Mouse (Mus musculus) limb, embryonic 10.5 days (tissue): ENCODE results near the gene Wdr25. TPM values are rescaled to one million over a fixed set of nuclear protein-coding genes. Genes with fewer than 3 reads are reported as not detected.

Experiments used
- DNase-seq: peaks from one replicate; pipeline ENCODE4 v3.0.0-alpha.2; 2017; ENCODE audit warnings: low spot score
- H3K27ac ChIP-seq: fragments of 300-500 bp; sonication (generic); 2 replicates; pipeline ENCODE4 v1.5.1; 2016; ENCODE audit warnings: mild to moderate bottlenecking
- H3K27me3 ChIP-seq: fragments of 300-500 bp; sonication (generic); 2 replicates; pipeline ENCODE4 v1.6.1; 2016; ENCODE audit warnings: low read depth, mild to moderate bottlenecking; ENCODE audit not compliant: poor library complexity, severe bottlenecking
- H3K36me3 ChIP-seq: fragments of 300-500 bp; sonication (generic); 2 replicates; pipeline ENCODE4 v1.6.1; 2016; ENCODE audit warnings: mild to moderate bottlenecking, moderate library complexity
- H3K4me1 ChIP-seq: fragments of 300-500 bp; sonication (generic); 2 replicates; pipeline ENCODE4 v1.6.1; 2016
- H3K4me3 ChIP-seq: fragments of 300-500 bp; sonication (generic); 2 replicates; pipeline ENCODE4 v1.5.1; 2016; ENCODE audit warnings: mild to moderate bottlenecking, moderate library complexity
- H3K9me3 ChIP-seq: fragments of 300-500 bp; sonication (generic); replicated peaks from 2 replicates; pipeline ENCODE4 v1.6.1; 2016; ENCODE audit warnings: mild to moderate bottlenecking
- WGBS: fragments of 180-500 bp; shearing (Covaris S2); methylation state at CpG from one replicate; pipeline ENCODE4 v1.1.7; 2016; 5-methylcytosine and 5-hydroxymethylcytosine counted together
- polyA plus RNA-seq: library from polyadenylated mRNA; unstranded; fragments of >200 nt; fragmentation: Nextera tagmentation; extraction: Ambion mirVana; gene quantifications from 2 replicates; pipeline ENCODE4 v1.2.1, GENCODE M21; 2016

Gene Wdr25
- polyA plus RNA-seq, 1 experiment from 2014 or later = 11.8 TPM

DNA sequence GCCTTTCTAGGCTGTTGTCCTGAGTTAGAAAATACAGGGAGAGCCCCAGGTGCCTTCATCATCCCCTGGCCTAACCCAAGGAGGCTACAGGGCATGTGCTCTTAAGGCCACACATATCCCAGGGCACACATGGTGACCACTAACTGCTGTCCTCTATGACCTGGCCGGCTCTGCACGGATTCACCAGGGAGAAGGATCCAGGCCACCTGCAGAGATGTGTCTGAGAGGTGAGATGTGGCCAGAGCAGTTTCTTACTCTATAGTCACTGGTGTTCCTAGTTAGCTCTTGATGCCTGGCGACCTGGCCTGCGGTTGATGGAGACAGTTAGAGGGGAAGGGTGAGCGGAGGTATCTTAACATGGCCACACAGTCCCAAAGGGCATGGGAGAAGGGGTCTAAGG is 129.5 kb downstream of the Wdr25 start:
- 77% methylated on average over 5 of the region's 5 CpGs for WGBS
- DNase-seq = no peak
- Histone ChIP-seq H3K27ac (no peak overlapping the region), H3K27me3 (no peaks in the 10 kb centered on the region), H3K4me3 (no peak overlapping the region), H3K36me3 (0 out of 2 replicates have a peak, but pooled peaks cover 8% of the 10 kb centered on the region), H3K9me3 (no peaks in the 10 kb centered on the region), H3K4me1 (peaks cover 26% of the 10 kb centered on the region)

GRCm38 (mm10) chr12:109023780-109024179 is 130.3 kb downstream of the Wdr25 start:
- no peak for DNase-seq
- Histone ChIP-seq H3K9me3 (no peaks in the 10 kb centered on the region), H3K27me3 (no peaks in the 10 kb centered on the region), H3K36me3 (0 out of 2 replicates have a peak, but pooled peaks cover 8% of the 10 kb centered on the region), H3K4me3 (no peak overlapping the region), H3K4me1 (peaks cover 21% of the 10 kb centered on the region), H3K27ac (no peak overlapping the region)
- WGBS = 63% methylated on average over 9 of the region's 9 CpGs

DNA sequence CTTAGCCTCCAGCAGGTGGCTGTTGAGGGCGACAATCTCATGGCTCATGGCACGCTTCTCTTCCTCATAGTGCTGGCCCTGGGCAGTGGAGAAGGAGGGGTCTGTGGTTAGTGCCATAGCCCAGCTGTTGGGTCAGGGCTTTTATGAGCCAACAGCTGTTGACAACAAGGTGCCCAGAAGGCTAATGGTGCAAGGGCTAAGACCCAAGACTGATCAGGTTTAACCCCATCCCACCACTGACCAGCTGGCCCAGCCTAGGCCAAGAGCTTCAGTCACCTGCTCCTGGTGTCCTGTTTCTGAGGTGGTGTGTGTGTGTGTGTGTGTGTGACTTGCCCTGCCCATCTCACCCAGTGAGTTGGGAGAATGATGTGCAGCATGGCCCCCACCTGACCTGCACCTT is 143.6 kb downstream of the Wdr25 start:
- WGBS = 86% methylated on average over 2 of the region's 2 CpGs
- peaks cover 9% of the 10 kb centered on the region for H3K36me3 ChIP-seq
- H3K27ac ChIP-seq = no peak overlapping the region
- DNase-seq = no peak
- no peaks in the 10 kb centered on the region; the same call in 1 of the 2 replicates for H3K9me3 ChIP-seq
- no peak overlapping the region for H3K4me3 ChIP-seq
- H3K27me3 ChIP-seq = peaks cover 62% of the 10 kb centered on the region
- H3K4me1 ChIP-seq = peaks cover 35% of the 10 kb centered on the region

DNA sequence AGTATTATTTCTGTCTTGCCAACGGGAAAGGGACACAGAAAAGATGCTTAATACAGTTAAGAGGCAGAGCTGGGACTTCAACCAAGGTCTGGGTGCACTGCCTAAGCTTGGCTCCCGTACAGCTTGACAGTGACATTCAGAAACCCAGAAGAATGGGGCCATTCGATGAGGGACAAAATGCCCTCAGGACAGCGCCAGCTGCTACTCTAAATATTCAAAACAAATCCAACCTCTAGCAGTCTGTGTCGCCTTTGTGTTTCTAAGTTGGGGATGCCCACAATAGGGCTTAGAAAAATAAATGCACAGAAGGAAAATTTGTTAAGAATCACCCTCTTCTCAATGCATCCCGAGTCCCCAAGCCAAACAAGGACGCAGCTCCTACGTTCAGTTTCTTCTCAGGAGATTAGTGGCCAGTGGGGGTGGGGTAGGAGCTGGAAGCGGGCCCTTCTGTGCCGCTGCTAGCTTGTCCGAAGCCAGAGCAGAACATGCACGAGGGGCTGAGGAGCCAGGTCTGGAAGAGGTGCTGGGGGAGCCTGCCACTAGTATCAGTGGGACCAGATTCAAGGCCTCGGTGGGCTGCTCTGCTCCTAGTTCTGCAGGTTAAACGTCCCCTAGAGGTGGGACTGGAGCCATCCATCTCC is 144.9 kb downstream of the Wdr25 start:
- no peak for DNase-seq
- WGBS = 64% methylated on average over 14 of the region's 14 CpGs
- Histone ChIP-seq H3K27me3 (peaks cover 61% of the 10 kb centered on the region), H3K4me3 (no peak overlapping the region), H3K27ac (no peak overlapping the region), H3K36me3 (peaks cover 9% of the 10 kb centered on the region), H3K9me3 (no peaks in the 10 kb centered on the region; the same call in 1 of the 2 replicates), H3K4me1 (peaks cover 29% of the 10 kb centered on the region)

DNA sequence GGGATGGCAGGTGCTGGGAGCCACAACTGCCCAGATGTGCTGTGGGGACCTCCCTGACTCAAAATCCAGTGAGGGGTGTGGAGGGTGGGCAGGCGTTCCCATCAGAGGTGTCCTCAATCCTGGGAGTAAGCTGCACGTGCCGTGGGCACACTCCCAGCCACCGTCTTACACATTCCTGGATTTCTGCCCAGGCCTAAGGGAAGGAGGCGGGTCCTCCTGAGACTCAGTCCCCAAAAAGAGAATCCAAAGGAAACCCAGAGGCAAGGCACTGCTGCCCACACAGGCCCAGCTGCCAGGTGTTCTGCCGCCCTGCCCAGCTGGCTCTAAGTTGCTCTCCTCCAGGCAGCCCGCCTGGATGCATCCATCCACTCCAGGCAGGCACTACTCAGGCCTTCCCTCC is 145.9 kb downstream of the Wdr25 start:
- Histone ChIP-seq H3K4me3 (no peak overlapping the region), H3K9me3 (no peaks in the 10 kb centered on the region), H3K36me3 (no peaks in the 10 kb centered on the region), H3K27me3 (peaks cover 61% of the 10 kb centered on the region), H3K4me1 (peaks cover 23% of the 10 kb centered on the region), H3K27ac (no peak overlapping the region; the same call in 1 of the 2 replicates)
- no peak for DNase-seq
- 91% methylated on average over 7 of the region's 7 CpGs for WGBS

DNA sequence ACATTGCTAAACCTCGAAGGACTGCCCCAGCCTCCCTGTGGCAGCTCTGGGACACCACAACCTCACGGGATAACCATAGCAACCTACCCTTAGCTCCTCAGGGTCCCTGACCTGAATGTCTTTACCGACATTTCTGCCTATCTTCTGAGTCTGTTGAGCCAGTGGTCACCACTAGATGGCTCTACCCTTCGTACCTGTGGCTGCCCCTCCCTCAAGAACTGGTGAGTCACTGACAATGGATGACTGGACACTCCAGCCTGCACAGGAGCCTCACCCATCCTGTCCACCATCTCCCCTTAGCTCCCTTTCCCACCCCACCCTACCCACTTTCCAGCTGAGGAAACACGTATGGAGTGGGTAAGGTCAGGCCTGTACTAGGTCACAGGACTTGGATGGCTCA is 151.1 kb downstream of the Wdr25 start:
- DNase-seq = no peak
- WGBS = 26% methylated on average over 5 of the region's 5 CpGs
- H3K4me3 ChIP-seq = no peak overlapping the region
- H3K27me3 ChIP-seq = peaks cover 76% of the 10 kb centered on the region
- H3K9me3 ChIP-seq = no peaks in the 10 kb centered on the region
- no peak overlapping the region for H3K27ac ChIP-seq
- no peaks in the 10 kb centered on the region for H3K36me3 ChIP-seq
- H3K4me1 ChIP-seq = no peaks in the 10 kb centered on the region; the same call in 1 of the 2 replicates

GRCm38 (mm10) chr12:109045581-109045980 is 152.2 kb downstream of the Wdr25 start:
- Histone ChIP-seq H3K4me1 (no peaks in the 10 kb centered on the region; the same call in 1 of the 2 replicates), H3K27ac (no peak overlapping the region), H3K36me3 (no peaks in the 10 kb centered on the region), H3K9me3 (no peaks in the 10 kb centered on the region), H3K27me3 (peaks cover 84% of the 10 kb centered on the region), H3K4me3 (no peak overlapping the region)
- 83% methylated on average over 7 of the region's 7 CpGs for WGBS
- DNase-seq = no peak

- Histone ChIP-seq H3K36me3 (no peaks in the 10 kb centered on the region), H3K4me3 (no peak overlapping the region), H3K27me3 (peaks cover 89% of the 10 kb centered on the region), H3K27ac (no peak overlapping the region), H3K4me1 (peaks cover 25% of the 10 kb centered on the region), H3K9me3 (no peaks in the 10 kb centered on the region)
- no peak for DNase-seq
- WGBS = 92% methylated on average over 4 of the region's 4 CpGs
Observed at GRCm38 (mm10) chr12:109049949-109050348, 156.5 kb downstream of the Wdr25 start.

GRCm38 (mm10) chr12:109053020-109053806 is 159.8 kb downstream of the Wdr25 start:
- peak; percentile 61 for DNase-seq
- no peaks in the 10 kb centered on the region for H3K36me3 ChIP-seq
- peaks cover 93% of the 10 kb centered on the region for H3K27me3 ChIP-seq
- H3K4me3 ChIP-seq = peak overlapping the region; percentile 63
- peaks cover 25% of the 10 kb centered on the region for H3K4me1 ChIP-seq
- H3K27ac ChIP-seq = peak overlapping the region; percentile 76
- WGBS = under 1% methylated on average over 105 of the region's 105 CpGs
- no peaks in the 10 kb centered on the region for H3K9me3 ChIP-seq

- H3K4me1 ChIP-seq = peaks cover 18% of the 10 kb centered on the region
- H3K9me3 ChIP-seq = no peaks in the 10 kb centered on the region
- no peak overlapping the region for H3K27ac ChIP-seq
- no peak for DNase-seq
- H3K4me3 ChIP-seq = no peak overlapping the region
- H3K27me3 ChIP-seq = peaks cover 63% of the 10 kb centered on the region
- WGBS = 60% methylated on average over 4 of the region's 4 CpGs
- no peaks in the 10 kb centered on the region for H3K36me3 ChIP-seq
Observed at GRCm38 (mm10) chr12:109057736-109058135, 164.3 kb downstream of the Wdr25 start.

DNA sequence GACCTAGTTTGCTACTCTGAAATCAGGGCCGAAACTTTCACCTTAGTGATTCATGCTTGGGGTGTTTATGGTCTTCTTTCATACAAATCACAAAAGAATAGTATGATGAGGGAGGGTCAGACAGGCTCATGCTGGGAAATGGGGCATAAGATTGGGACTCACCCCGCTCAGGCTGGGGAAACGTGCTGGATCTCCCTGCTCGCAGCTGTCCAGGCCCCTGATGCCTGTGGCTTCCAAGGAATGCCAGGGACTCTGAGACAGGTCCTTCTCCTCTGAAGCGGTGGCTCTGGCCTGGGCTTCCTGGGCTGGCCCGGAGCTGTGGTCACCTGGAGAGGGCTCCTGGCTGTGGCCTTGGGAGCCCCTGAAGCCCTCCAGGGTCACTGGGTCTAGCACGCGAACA is 165.2 kb downstream of the Wdr25 start:
- Histone ChIP-seq H3K4me1 (peaks cover 8% of the 10 kb centered on the region), H3K27me3 (peaks cover 54% of the 10 kb centered on the region), H3K9me3 (no peaks in the 10 kb centered on the region), H3K27ac (no peak overlapping the region), H3K4me3 (no peak overlapping the region), H3K36me3 (no peaks in the 10 kb centered on the region)
- 84% methylated on average over 8 of the region's 8 CpGs for WGBS
- DNase-seq = no peak

DNA sequence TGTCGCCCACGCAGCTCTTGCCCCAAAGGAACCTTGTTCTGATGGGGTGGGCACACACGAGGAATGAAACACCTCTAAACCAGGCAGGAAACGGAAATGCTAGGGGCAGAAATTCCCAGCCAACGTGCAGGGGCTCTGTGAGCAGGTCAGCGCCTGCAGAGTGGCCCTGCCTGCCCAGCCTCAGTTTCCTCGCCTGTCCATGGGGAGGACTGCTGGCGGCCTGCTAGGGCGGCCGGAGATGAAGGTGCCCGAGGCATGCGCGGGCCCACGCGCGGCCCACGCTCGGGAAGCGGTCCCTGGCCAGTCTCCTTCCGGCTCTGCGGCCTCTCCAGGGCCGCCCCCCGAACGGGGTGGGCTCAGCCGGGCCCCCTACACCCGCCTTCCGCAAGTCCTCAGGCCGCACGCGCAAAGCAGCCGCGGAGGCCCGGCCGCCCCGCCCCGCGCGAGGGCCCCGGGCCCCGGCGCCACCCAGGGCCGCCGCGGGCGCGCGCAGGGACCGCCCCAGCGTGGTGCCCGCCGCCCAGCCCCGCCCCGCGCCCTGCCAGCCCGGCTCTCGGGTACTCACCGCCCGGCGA is 174.2 kb downstream of the Wdr25 start:
- H3K4me3 ChIP-seq = peak overlapping the region; percentile 63
- peak; percentile 78 for DNase-seq
- H3K9me3 ChIP-seq = no peaks in the 10 kb centered on the region
- 4% methylated on average over 59 of the region's 59 CpGs for WGBS
- peaks cover 29% of the 10 kb centered on the region for H3K27me3 ChIP-seq
- H3K4me1 ChIP-seq = peaks cover 30% of the 10 kb centered on the region
- H3K27ac ChIP-seq = peak overlapping the region; percentile 91
- H3K36me3 ChIP-seq = no peaks in the 10 kb centered on the region

- Histone ChIP-seq H3K4me3 (peak within 1 kb of the TSS; percentile 63), H3K9me3 (no peaks in the 10 kb centered on the region), H3K4me1 (peaks cover 30% of the 10 kb centered on the region), H3K36me3 (no peaks in the 10 kb centered on the region), H3K27me3 (peaks cover 29% of the 10 kb centered on the region), H3K27ac (peak within 1 kb of the TSS; percentile 91)
- 3% methylated on average over 39 of the region's 48 CpGs for WGBS
- DNase-seq = peak; percentile 53
Observed at GRCm38 (mm10) chr12:109068167-109068653, 174.8 kb downstream of the Wdr25 start, which contains the start of gene Begain. Begain (minus strand) TSS chr12:109068217.
